In genomic region chr19:29462462-29462861, GRCm38 (mm10) we compare ENCODE assay signal across 35 mouse cellular contexts. TPM values are rescaled to one million over a fixed set of nuclear protein-coding genes. Genes with fewer than 3 reads are reported as not detected.
A peak's percentile ranks its signal among the peaks of the same experiment; 100 is the strongest.
DNase-seq lines count a peak whose midpoint lies in the region; ATAC-seq and TF ChIP-seq lines count a peak whose summit lies in the region.
"Had no signal": no experiment of that assay in that cellular context is flagged by ENCODE, and none has a peak within 500 bp of the region (broad histone marks: within the 10 kb centered on the region; RNA-seq: fewer than 3 reads in every experiment).

No protein-coding gene starts in this region.

- TF ChIP-seq CTCF in bone marrow macrophage, adult 2 months (IDR thresholded peaks at IDR 0.05; ENCODE audit: low read depth, low read length), result no peak

- no peak for TF ChIP-seq POLR2A in bone marrow macrophage, adult 2 months (IDR thresholded peaks at IDR 0.05; ENCODE audit: borderline replicate concordance, low read depth, low read length)

- no peak overlapping the region for H3K4me3 ChIP-seq in bone marrow macrophage, adult 2 months (ENCODE audit: insufficient read depth, low read length)
- H3K4me3 ChIP-seq: embryonic facial prominence, embryonic 10.5 days; embryonic facial prominence, embryonic 15.5 days; forebrain, embryonic 12.5 days; heart, embryonic 12.5 days; limb, embryonic 10.5 days; limb, embryonic 15.5 days; midbrain, embryonic 13.5 days had no signal

- H3K27ac ChIP-seq in bone marrow macrophage, adult 2 months (ENCODE audit: insufficient read depth, low read depth, low read length), result peak overlapping the region; percentile 60
- H3K27ac ChIP-seq: embryonic facial prominence, embryonic 10.5 days; embryonic facial prominence, embryonic 15.5 days; forebrain, embryonic 12.5 days; hindbrain, embryonic 14.5 days; limb, embryonic 10.5 days; limb, embryonic 15.5 days; midbrain, embryonic 13.5 days had no signal

- peak; percentile 84 for DNase-seq in 416B (ENCODE audit: low read depth)
- no peak for DNase-seq in gastrocnemius, postnatal 4 days (ENCODE audit: low spot score in 2 of 2)
- no peak for DNase-seq in ovary, postnatal 10 days (ENCODE audit: low spot score)
- DNase-seq: adrenal gland, postnatal 10 days; cerebellum, adult 11-12 months; cerebellum, postnatal 10 days; gastrocnemius, postnatal 10 days; heart, adult 11 months; heart, postnatal 4 days; kidney, adult 9 months; kidney, postnatal 10 days; layer of hippocampus, postnatal 36 days; right cerebral cortex, postnatal 4 days; thymus, postnatal 4 days had no signal

- peak; percentile 91 for ATAC-seq in megakaryocyte, adult 5-6 weeks (ENCODE audit: poor library complexity, severe bottlenecking)
- ATAC-seq in neutrophil, adult 5-6 weeks (ENCODE audit: extremely low read depth, insufficient number of reproducible peaks, low FRiP score, poor library complexity, severe bottlenecking), result peak; percentile 87
- ATAC-seq: intestine, postnatal 0 days; midbrain, embryonic 13.5 days; Patski had no signal

- H3K4me1 ChIP-seq in bone marrow macrophage, adult 2 months (ENCODE audit: control insufficient read depth, insufficient read depth, low read length), result peaks cover 26% of the 10 kb centered on the region
- H3K4me1 ChIP-seq: embryonic facial prominence, embryonic 10.5 days; embryonic facial prominence, embryonic 15.5 days; forebrain, embryonic 12.5 days; heart, embryonic 12.5 days; limb, embryonic 10.5 days; limb, embryonic 15.5 days; midbrain, embryonic 13.5 days had no signal

RNA-seq across cellular contexts. Expression of gene Pdcd1lg2, which starts 51.7 kb away (rescaled TPM):
- 1.6 and 1.8 TPM in 2 replicates for polyA plus RNA-seq in bone marrow macrophage, adult 2 months (2012; ENCODE audit: insufficient read depth, insufficient read length, missing spikeins)
- 0.75 TPM in 1 of 2 replicates, not detected in the other for total RNA-seq in megakaryocyte, adult 5-6 weeks (2015)
- 0.44 and 1.8 TPM in 2 replicates for total RNA-seq in megakaryocyte, adult 5-6 weeks (2017)
- 5.8 and 5.9 TPM in 2 replicates for total RNA-seq in neutrophil, adult 5-6 weeks (2017)
- not detected for total RNA-seq in gastrocnemius, postnatal 4 days (2021)
- total RNA-seq: adrenal gland, postnatal 10 days; ES-E14; gastrocnemius, postnatal 10 days; heart, postnatal 4 days; layer of hippocampus, postnatal 36 days; left cerebral cortex, postnatal 10 days; megakaryocyte-erythroid progenitor cell, adult 5-6 weeks had no signal
- polyA plus RNA-seq: C2C12; cortical plate, adult 2 months; embryonic facial prominence, embryonic 10.5 days; embryonic facial prominence, embryonic 15.5 days; heart, embryonic 12.5 days; heart, postnatal 0 days; intestine, postnatal 0 days; limb, embryonic 10.5 days; limb, embryonic 15.5 days; lung, embryonic 16.5 days; neural tube, embryonic 11.5 days had no signal

RNA-seq across cellular contexts. Expression of gene Ric1, which starts 59.6 kb away (rescaled TPM):
- 22.5 and 23.1 TPM in 2 replicates for polyA plus RNA-seq in bone marrow macrophage, adult 2 months (2012; ENCODE audit: insufficient read depth, insufficient read length, missing spikeins)
- total RNA-seq in megakaryocyte, adult 5-6 weeks (2015), result 12.9 and 13.1 TPM in 2 replicates
- total RNA-seq in megakaryocyte, adult 5-6 weeks (2017), result 14.3 and 15.3 TPM in 2 replicates
- 49.6 and 51.6 TPM in 2 replicates for total RNA-seq in neutrophil, adult 5-6 weeks (2017)
- total RNA-seq in gastrocnemius, postnatal 4 days (2021), result 10 to 100 TPM; 34.2 to 40.2 TPM
